Mouse (Mus musculus): Measurements from ENCODE around the gene Agk. TPM values are rescaled to one million over a fixed set of nuclear protein-coding genes. Genes with fewer than 3 reads are reported as not detected.

The Agk gene
- polyA plus RNA-seq, 1 experiment from 2014 or later = 49.5 TPM

DNA sequence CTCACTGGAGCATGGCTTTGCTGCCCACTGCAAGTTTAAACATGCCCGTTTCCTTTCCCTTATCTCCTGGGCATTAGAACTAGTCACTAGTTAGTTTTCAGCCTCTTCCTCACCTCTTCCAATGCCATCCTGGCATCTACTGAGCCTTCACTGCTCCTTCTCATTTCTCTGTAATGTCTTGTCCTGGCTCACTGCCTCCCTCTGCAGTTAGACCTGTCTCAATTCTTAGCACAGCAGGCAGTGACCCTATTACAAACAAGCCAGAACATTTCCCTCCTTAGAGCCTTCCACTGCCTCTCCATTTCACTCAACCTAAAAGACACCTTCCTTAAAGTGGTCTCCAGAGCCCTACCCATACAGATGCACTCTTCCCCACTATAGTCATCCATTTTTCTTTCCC is 66.0 kb downstream of the Agk start:
- Histone ChIP-seq H3K27me3 (replicated peaks; ENCODE audit: control insufficient read depth, insufficient read depth, low read length) (no peaks in the 10 kb centered on the region), H3K4me2 (ENCODE audit: low read length) (no peak overlapping the region), H3K36me3 (ENCODE audit: control insufficient read depth, insufficient read depth, low read length) (peaks cover 18% of the 10 kb centered on the region), H3K9me3 (replicated peaks; ENCODE audit: control insufficient read depth, low read length) (no peaks in the 10 kb centered on the region), H3K9ac (ENCODE audit: low read length) (no peak overlapping the region), H3K4me1 (ENCODE audit: control insufficient read depth, insufficient read depth, low read length) (no peaks in the 10 kb centered on the region), H3K27ac (ENCODE audit: low read depth, low read length) (no peak overlapping the region), H3K4me3 (ENCODE audit: low read depth, low read length) (no peak overlapping the region)
- WGBS = 81% methylated on average over 1 of the region's 1 CpGs
- DNase-seq (ENCODE audit: low spot score) = no peak
- no peak for ATAC-seq

DNA sequence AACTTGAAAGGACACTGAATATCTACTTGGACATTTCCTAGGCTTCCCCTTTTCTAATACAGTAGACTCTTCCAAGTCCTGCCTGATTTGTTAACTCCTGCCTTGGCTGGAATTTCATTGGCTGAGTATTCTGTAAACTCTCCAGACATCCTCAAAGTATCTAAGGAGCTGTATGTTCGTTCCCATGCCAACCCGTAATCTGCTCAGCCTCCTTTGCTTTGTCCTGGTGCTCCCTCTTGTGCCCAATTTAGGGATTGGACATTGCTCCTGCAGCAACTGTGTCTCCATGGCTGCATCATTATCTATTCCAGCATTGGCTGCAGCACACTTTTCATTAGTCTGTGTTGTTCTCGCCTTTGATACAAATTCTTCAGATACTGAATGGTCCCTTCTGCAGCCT is 68.2 kb downstream of the Agk start:
- Histone ChIP-seq H3K4me1 (ENCODE audit: control insufficient read depth, insufficient read depth, low read length) (no peaks in the 10 kb centered on the region), H3K9ac (ENCODE audit: low read length) (no peak overlapping the region), H3K4me2 (ENCODE audit: low read length) (no peak overlapping the region), H3K36me3 (ENCODE audit: control insufficient read depth, insufficient read depth, low read length) (peaks cover 11% of the 10 kb centered on the region), H3K4me3 (ENCODE audit: low read depth, low read length) (no peak overlapping the region), H3K9me3 (replicated peaks; ENCODE audit: control insufficient read depth, low read length) (no peaks in the 10 kb centered on the region), H3K27me3 (replicated peaks; ENCODE audit: control insufficient read depth, insufficient read depth, low read length) (no peaks in the 10 kb centered on the region), H3K27ac (ENCODE audit: low read depth, low read length) (peak overlapping the region; percentile 27; the same call in 1 of the 2 replicates)
- DNase-seq (ENCODE audit: low spot score) (peak; percentile 97), ATAC-seq (peak; percentile 97)
- 1% methylated on average over 3 of the region's 3 CpGs for WGBS

DNA sequence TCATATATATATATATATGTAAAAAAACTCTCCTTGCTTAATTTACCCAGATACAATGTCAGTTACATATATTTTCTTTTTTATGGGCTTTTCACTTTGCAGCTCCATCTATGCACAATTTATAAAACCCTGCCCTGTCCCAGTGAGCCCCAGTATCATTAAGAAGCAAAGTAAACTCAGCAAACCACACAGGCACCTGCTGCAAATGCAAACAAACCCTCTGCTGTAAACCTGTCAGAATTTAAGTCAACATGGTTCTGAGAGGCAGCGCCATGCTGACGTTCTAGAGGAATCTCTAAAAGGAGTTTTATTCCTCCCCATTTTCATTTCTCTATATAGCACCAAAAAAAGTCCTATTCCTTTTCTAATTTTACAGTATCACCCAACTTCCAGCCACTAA is 77.1 kb downstream of the Agk start:
- H3K4me3 ChIP-seq (ENCODE audit: low read depth, low read length) = no peak overlapping the region
- no peak overlapping the region for H3K9ac ChIP-seq (ENCODE audit: low read length)
- no peak for DNase-seq (ENCODE audit: low spot score)
- WGBS = 96% methylated on average over 2 of the region's 2 CpGs
- H3K27ac ChIP-seq (ENCODE audit: low read depth, low read length) = no peak overlapping the region
- H3K4me2 ChIP-seq (ENCODE audit: low read length) = no peak overlapping the region
- H3K4me1 ChIP-seq (ENCODE audit: control insufficient read depth, insufficient read depth, low read length) = no peaks in the 10 kb centered on the region
- no peaks in the 10 kb centered on the region for H3K27me3 ChIP-seq (replicated peaks; ENCODE audit: control insufficient read depth, insufficient read depth, low read length)
- H3K9me3 ChIP-seq (replicated peaks; ENCODE audit: control insufficient read depth, low read length) = 0 out of 2 replicates have a peak, but pooled peaks cover 2% of the 10 kb centered on the region
- no peak for ATAC-seq
- peaks cover 68% of the 10 kb centered on the region for H3K36me3 ChIP-seq (ENCODE audit: control insufficient read depth, insufficient read depth, low read length)

DNA sequence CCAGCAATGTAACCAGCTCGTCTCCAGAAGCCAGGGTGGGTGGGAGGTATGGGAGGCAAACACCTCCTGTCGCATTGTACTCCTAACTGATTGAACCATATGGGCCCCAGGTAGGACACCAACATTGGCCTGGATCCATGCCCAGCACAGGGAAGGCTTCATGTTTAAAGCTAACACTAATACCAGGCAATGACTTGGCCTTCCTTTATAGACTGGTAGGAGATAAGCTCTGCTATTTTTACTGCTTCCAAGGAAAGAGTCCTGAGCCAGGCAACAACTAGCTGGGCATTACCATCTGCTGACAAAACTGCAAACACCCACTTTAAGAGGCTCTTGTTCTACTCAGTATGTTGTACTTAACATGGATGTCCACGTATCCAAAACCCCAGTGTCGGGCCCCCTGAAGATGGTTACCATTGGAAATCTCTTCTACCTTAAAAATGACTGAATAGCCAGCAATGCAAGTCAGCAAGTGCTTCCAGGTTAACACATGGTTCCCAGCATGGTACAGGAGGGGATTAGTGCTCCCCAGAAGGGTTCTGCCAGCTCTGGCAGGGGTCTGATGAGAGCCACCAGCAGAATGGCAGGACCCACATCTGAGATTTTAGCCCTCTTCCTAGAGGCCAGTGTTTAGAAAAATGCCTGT is 78.8 kb downstream of the Agk start:
- Histone ChIP-seq H3K27ac (ENCODE audit: low read depth, low read length) (no peak overlapping the region), H3K4me3 (ENCODE audit: low read depth, low read length) (no peak overlapping the region), H3K9me3 (replicated peaks; ENCODE audit: control insufficient read depth, low read length) (0 out of 2 replicates have a peak, but pooled peaks cover 2% of the 10 kb centered on the region), H3K4me2 (ENCODE audit: low read length) (no peak overlapping the region), H3K4me1 (ENCODE audit: control insufficient read depth, insufficient read depth, low read length) (no peaks in the 10 kb centered on the region), H3K36me3 (ENCODE audit: control insufficient read depth, insufficient read depth, low read length) (peaks cover 79% of the 10 kb centered on the region), H3K27me3 (replicated peaks; ENCODE audit: control insufficient read depth, insufficient read depth, low read length) (no peaks in the 10 kb centered on the region), H3K9ac (ENCODE audit: low read length) (no peak overlapping the region)
- ATAC-seq (no peak), DNase-seq (ENCODE audit: low spot score) (no peak)
- 86% methylated on average over 4 of the region's 4 CpGs for WGBS

DNA sequence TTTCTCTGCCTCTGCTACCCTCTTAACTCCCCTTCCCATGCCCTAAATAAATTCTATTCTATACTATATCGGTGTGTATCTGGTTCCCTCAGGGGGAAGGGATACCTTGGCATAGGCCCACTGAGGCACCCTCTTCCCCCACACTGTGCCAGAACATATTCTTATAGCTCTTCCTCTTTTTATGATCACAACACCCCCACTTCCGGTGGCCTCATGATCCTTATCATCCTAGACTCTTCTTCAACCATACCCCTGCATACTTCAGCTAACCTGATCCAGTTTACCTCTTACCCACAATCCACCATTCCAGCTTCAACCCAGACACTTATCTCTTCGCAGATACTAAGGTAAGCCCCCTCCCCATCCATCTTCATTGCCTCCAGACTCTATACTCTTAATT is 86.1 kb downstream of the Agk start:
- Histone ChIP-seq H3K27me3 (replicated peaks; ENCODE audit: control insufficient read depth, insufficient read depth, low read length) (no peaks in the 10 kb centered on the region), H3K36me3 (ENCODE audit: control insufficient read depth, insufficient read depth, low read length) (peaks cover 51% of the 10 kb centered on the region)

DNA sequence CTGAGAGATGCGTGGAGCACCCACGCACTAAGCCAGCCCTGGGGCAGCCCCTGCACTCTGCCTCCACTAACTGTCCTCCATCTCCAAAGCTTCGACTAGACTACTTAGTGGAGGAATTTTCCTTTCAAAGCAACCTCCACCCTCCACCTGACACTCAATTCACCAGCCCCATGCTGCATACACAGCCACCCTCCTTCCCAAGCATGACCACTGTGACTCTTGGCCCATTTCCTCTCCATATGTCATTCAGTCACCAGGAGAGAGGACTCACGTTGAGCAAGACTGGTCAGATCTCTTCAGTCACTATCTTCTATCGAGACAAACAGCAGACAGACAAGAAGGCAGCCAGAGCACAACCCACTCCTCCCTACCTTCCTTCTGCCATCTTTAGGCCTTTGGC is 88.1 kb downstream of the Agk start:
- DNase-seq (ENCODE audit: low spot score) (no peak), ATAC-seq (no peak)
- Histone ChIP-seq H3K4me1 (ENCODE audit: control insufficient read depth, insufficient read depth, low read length) (no peaks in the 10 kb centered on the region), H3K9ac (ENCODE audit: low read length) (no peak overlapping the region), H3K4me3 (ENCODE audit: low read depth, low read length) (no peak overlapping the region), H3K4me2 (ENCODE audit: low read length) (no peak overlapping the region), H3K27me3 (replicated peaks; ENCODE audit: control insufficient read depth, insufficient read depth, low read length) (no peaks in the 10 kb centered on the region), H3K27ac (ENCODE audit: low read depth, low read length) (no peak overlapping the region), H3K9me3 (replicated peaks; ENCODE audit: control insufficient read depth, low read length) (no peaks in the 10 kb centered on the region), H3K36me3 (ENCODE audit: control insufficient read depth, insufficient read depth, low read length) (peaks cover 41% of the 10 kb centered on the region)
- 93% methylated on average over 5 of the region's 5 CpGs for WGBS

More for the DNA sequence above, 86.1 kb downstream of the Agk start:
- no peak for ATAC-seq
- H3K9me3 ChIP-seq (replicated peaks; ENCODE audit: control insufficient read depth, low read length) = no peaks in the 10 kb centered on the region
- no peak overlapping the region for H3K4me2 ChIP-seq (ENCODE audit: low read length)
- H3K9ac ChIP-seq (ENCODE audit: low read length) = no peak overlapping the region
- DNase-seq (ENCODE audit: low spot score) = no peak
- 95% methylated on average over 3 of the region's 3 CpGs for WGBS
- H3K4me1 ChIP-seq (ENCODE audit: control insufficient read depth, insufficient read depth, low read length) = no peaks in the 10 kb centered on the region
- H3K4me3 ChIP-seq (ENCODE audit: low read depth, low read length) = no peak overlapping the region
- H3K27ac ChIP-seq (ENCODE audit: low read depth, low read length) = no peak overlapping the region

DNA sequence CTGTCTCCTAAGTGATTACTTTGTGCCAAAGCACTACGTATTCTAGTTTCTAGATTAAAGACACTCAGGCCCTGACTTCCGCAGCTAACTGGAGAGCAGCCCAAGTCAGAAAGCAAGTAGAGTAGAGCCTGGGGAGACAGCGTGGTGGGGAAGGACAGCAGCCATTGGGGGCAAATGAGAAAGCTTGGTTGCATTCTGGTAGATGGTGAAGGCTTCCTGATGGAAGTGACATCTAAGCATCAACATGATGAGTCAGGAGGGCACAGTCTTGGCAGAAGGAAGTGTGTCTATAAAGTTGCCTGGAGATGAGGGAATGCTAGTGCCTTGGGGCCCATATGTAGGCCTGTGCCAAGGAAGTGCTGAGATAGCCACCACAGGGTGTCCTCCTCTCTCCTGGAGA is 88.6 kb downstream of the Agk start:
- Histone ChIP-seq H3K4me2 (ENCODE audit: low read length) (no peak overlapping the region), H3K9me3 (replicated peaks; ENCODE audit: control insufficient read depth, low read length) (no peaks in the 10 kb centered on the region), H3K4me1 (ENCODE audit: control insufficient read depth, insufficient read depth, low read length) (no peaks in the 10 kb centered on the region), H3K4me3 (ENCODE audit: low read depth, low read length) (no peak overlapping the region), H3K36me3 (ENCODE audit: control insufficient read depth, insufficient read depth, low read length) (peaks cover 38% of the 10 kb centered on the region), H3K27me3 (replicated peaks; ENCODE audit: control insufficient read depth, insufficient read depth, low read length) (no peaks in the 10 kb centered on the region), H3K9ac (ENCODE audit: low read length) (no peak overlapping the region), H3K27ac (ENCODE audit: low read depth, low read length) (no peak overlapping the region)
- 90% methylated on average over 3 of the region's 3 CpGs for WGBS
- ATAC-seq (no peak), DNase-seq (ENCODE audit: low spot score) (no peak)

DNA sequence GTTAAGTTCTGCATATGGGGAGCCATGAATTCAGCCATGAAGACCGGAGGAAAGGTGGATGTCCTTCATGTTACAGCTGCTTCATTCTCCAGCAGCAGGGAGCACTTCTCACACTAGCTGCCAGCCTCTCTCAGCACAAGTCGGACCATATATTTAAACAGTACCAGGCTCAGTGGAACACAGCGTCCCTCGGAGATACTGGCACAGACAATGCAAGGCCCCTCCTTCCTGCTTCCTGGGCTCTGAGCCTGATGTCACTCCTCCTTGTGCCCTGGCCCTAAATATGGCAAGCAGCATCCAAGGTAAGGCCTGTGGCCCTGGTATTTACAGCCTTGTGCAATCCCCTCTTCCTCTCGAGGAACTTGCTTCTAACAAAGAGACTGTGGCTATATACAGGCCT is 90.8 kb downstream of the Agk start:
- WGBS = 82% methylated on average over 5 of the region's 5 CpGs
- no peak overlapping the region for H3K9ac ChIP-seq (ENCODE audit: low read length)
- DNase-seq (ENCODE audit: low spot score) (no peak), ATAC-seq (no peak)
- no peaks in the 10 kb centered on the region for H3K9me3 ChIP-seq (replicated peaks; ENCODE audit: control insufficient read depth, low read length)
- H3K4me1 ChIP-seq (ENCODE audit: control insufficient read depth, insufficient read depth, low read length) = no peaks in the 10 kb centered on the region
- no peak overlapping the region for H3K4me2 ChIP-seq (ENCODE audit: low read length)
- no peaks in the 10 kb centered on the region for H3K27me3 ChIP-seq (replicated peaks; ENCODE audit: control insufficient read depth, insufficient read depth, low read length)
- H3K36me3 ChIP-seq (ENCODE audit: control insufficient read depth, insufficient read depth, low read length) = peaks cover 36% of the 10 kb centered on the region
- no peak overlapping the region for H3K4me3 ChIP-seq (ENCODE audit: low read depth, low read length)
- no peak overlapping the region for H3K27ac ChIP-seq (ENCODE audit: low read depth, low read length)

DNA sequence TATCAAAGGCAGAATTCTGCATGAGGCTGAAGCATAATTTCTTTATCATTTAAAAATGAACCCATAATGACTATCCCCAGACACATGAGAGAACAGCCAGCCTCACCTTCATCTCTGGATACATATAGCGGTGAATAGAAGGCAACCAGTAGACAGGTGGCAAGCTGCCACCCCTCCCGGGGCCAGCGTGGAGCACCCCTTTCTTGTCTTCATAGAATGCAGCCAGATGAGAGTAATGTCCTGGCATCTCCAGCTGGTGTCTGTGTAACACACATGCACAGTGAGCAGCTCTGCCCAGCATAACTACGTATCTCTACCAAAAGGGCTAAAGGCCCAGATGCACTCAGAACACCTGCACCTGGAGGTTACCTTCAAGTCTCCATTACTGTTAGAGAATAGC is 93.4 kb downstream of the Agk start:
- H3K27me3 ChIP-seq (replicated peaks; ENCODE audit: control insufficient read depth, insufficient read depth, low read length) = no peaks in the 10 kb centered on the region
- no peak overlapping the region for H3K9ac ChIP-seq (ENCODE audit: low read length)
- no peak overlapping the region for H3K4me3 ChIP-seq (ENCODE audit: low read depth, low read length)
- no peak for DNase-seq (ENCODE audit: low spot score)
- no peak overlapping the region for H3K4me2 ChIP-seq (ENCODE audit: low read length)
- no peaks in the 10 kb centered on the region for H3K9me3 ChIP-seq (replicated peaks; ENCODE audit: control insufficient read depth, low read length)
- 76% methylated on average over 4 of the region's 4 CpGs for WGBS
- no peak for ATAC-seq
- H3K4me1 ChIP-seq (ENCODE audit: control insufficient read depth, insufficient read depth, low read length) = no peaks in the 10 kb centered on the region
- peaks cover 46% of the 10 kb centered on the region for H3K36me3 ChIP-seq (ENCODE audit: control insufficient read depth, insufficient read depth, low read length)
- no peak overlapping the region for H3K27ac ChIP-seq (ENCODE audit: low read depth, low read length)
